Mouse (Mus musculus): ENCODE results near the gene Cisd2.

Gene Cisd2

GRCm38 (mm10) chr3:135409219-135409618 lies 14.5 kb downstream of the Cisd2 start:
- no peak for DNase-seq

DNA sequence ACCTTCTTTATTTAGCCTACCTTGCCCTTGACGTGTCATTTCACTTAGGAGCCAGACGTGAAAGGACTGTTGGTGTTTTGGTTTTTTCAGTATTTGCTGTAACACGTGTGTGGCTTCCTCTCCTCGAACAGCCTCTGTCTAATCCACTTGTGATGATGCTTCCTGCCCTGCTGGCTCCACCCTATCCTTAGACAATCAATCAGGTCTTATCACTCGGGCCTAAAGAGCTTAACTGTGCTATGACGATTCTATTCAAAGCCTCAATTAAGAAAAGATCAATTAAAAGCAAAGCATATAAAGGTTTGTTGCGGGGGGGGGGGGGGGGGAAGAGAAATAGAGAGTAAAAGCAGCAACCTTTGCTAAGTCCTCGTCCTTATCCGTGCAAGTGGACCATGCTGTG lies 16.4 kb downstream of the Cisd2 start:
- no peak for DNase-seq

DNA sequence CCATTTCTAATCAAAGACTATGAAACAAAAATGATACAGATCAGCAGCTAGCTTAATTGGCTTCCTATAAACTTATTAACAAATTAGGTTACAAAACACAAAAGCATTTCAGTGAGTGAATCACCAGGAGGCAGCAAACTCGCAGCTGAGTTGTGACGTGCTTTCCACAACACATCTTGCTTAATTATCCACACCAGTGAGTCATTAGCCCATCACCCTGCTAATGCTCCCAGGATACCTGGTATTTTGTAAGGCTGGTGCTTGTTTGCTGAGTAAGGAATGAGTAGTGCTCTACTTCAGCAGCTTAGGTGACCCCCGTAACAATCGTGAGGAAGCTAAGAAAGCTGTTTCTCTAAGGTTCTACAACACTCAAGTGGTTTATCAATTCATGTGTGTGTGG lies 19.1 kb downstream of the Cisd2 start:
- DNase-seq = no peak

DNA sequence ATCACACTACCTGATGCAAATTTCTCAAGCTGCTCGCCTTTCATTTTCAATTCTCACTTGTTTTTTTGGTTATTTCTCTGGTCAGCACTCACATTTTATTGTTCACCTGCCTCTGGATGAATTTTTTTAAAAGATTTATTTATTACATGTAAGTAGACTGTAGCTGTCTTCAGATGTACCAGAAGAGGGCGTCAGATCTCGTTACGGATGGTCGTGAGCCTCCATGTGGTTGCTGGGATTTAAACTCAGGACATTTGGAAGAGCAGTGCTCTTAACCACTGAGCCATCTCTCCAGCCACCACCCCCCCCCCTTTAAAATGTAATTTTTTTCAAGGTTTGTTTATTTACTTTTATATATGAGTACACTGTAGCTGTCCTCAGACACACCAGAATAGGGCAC lies 19.9 kb downstream of the Cisd2 start:
- DNase-seq = no peak

GRCm38 (mm10) chr3:135403211-135403610 lies 20.5 kb downstream of the Cisd2 start:
- no peak for DNase-seq

GRCm38 (mm10) chr3:135402201-135402658 lies 21.5 kb downstream of the Cisd2 start:
- peak; percentile 77 for DNase-seq

- DNase-seq = no peak
Measured at GRCm38 (mm10) chr3:135397112-135397511, 26.6 kb downstream of the Cisd2 start.

- DNase-seq = no peak
Measured at GRCm38 (mm10) chr3:135396081-135396480, 27.6 kb downstream of the Cisd2 start.

DNA sequence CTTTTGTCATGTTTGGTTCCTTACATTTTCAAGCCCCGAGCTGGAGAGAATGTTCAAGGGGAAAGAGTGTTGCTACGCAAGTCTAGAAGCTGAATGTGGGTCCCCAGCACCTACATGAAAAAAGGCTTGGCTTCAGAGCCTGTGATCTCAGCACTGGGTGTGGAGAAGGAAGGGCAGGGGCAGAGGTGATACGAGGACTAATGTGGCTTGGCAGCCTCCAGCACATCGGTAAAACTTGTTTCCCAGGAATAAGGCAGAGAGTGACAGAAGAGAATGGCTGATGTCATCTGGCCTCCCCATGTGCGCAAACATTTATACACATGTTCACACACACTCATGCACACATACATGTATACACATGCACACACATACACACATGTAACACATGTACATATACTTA lies 28.6 kb downstream of the Cisd2 start:
- DNase-seq = no peak

GRCm38 (mm10) chr3:135393186-135393585 lies 30.5 kb downstream of the Cisd2 start:
- DNase-seq = no peak

DNA sequence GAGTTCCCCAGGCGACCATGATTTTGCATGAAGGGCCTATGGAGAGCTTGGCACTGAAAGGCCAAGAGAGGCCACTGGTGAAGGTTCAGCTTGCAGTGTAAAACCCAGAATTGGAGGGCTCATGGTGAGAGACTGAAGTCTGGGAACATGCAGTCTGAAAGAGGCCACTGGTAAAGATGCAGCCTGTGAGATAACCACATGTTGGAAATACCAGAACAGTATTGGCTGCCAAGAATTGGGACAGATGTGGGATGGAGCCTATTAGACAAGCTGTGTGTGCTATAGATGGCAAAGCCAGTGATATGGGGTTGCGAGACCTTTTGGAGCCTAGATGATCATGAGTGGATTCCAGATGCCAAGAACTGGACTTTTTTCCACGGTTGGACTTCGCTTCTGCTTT lies 43.9 kb downstream of the Cisd2 start:
- DNase-seq = no peak

GRCm38 (mm10) chr3:135377445-135377844 lies 46.3 kb downstream of the Cisd2 start:
- DNase-seq = no peak

DNA sequence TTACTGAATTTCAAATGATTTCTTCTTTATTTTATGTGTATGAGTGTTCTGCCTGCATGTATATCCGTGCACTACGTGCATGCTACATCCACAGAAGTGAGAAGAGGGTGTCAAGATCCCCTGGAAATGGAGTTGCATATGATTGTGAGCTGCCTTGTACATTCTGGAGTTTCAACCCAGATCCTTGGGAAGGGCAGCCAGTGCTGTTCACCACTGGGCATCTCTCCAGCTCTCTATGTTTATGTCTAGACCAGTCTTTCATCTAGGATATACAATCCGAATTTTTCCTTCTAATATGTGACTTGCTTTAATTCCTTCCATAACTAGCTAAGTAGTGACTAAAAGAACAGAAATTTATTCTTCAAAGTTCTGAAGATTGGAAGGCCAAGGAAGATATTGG lies 47.9 kb downstream of the Cisd2 start:
- no peak for DNase-seq

- no peak for DNase-seq
Measured at GRCm38 (mm10) chr3:135357394-135357793, 66.3 kb downstream of the Cisd2 start.
